Mouse (Mus musculus): Measurements from ENCODE around the gene Wdr91. TPM values are rescaled to one million over a fixed set of nuclear protein-coding genes. Genes with fewer than 3 reads are reported as not detected.

The Wdr91 gene
- polyA plus RNA-seq (2012; ENCODE audit: insufficient read depth, insufficient read length, missing spikeins) = 85.3 and 90.3 TPM in 2 replicates

DNA sequence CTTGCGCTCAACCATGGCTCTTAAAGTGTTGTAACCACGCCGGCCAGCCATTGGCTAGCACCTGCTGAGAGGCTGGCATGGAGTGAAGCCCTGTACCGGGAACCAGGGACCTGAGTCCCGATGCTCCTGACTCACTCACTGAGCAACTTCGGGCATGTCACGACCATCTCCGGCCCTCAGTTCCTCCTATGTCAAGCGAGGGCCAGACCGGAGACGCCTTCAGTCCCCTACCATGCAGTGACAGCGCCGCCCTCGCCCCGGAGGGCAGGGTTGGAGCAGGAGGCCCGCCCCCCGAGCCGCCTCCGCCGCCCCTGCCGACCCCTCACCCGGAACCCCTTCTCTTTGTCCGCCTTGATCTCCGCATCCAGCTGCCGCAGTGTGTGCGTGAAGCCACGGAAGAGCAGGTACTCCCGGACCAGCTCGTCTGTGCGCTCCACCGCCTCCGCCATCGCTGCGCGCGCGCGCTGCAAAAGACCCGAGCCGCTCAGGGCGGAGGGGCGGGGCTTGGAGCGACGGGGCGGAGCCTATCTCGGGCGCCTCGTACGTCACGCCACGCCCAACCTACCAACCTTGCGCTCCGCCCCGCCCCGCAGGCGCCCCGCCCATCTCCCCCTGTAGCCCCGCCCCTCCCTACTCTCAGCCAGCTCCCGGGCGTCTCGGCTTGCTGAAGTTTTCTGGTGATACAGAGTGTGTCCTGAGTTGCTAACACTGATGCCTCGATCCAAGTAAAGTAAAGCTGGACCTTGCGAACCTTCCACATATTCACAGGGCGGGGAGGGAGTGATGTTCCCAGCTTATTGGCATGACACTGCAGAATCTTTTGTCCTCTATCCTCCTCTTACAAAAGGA, at the start of gene Wdr91:
Gene Wdr91 (minus strand): TSS at position 506 of the 849 bp plus-strand sequence.
- H3K4me3 ChIP-seq (ENCODE audit: insufficient read depth, low read length) = peak within 1 kb of the TSS; percentile 71
- peaks cover 27% of the 10 kb centered on the region for H3K4me1 ChIP-seq (ENCODE audit: control insufficient read depth, insufficient read depth, low read length)
- TF ChIP-seq CTCF (IDR thresholded peaks at IDR 0.05; ENCODE audit: low read depth, low read length) (no peak), POLR2A (IDR thresholded peaks at IDR 0.05; ENCODE audit: borderline replicate concordance, low read depth, low read length) (peak; percentile 46; the same call in 1 of the 2 replicates)
- H3K27ac ChIP-seq (ENCODE audit: insufficient read depth, low read depth, low read length) = peak within 1 kb of the TSS; percentile 84

DNA sequence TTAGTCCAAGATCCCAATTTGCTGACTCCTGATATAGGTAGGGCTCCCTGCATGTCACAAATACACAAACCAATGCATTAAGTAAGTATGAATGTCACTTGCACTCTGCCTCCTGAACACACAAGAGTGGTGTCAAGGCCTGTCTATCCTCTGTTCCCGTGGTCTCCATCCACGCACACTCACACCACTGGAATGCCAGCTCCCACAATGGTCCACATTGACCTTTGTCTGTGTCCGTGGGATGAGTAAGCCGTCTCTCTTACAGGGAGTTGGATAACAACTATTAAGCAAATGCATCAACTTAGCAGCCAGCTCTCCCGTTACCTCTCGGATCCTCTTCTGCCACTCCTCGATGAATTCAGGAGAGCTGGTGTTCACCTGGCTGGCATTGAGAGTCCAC, 48.5 kb upstream of the Wdr91 start:
- Histone ChIP-seq H3K4me1 (ENCODE audit: control insufficient read depth, insufficient read depth, low read length) (no peaks in the 10 kb centered on the region), H3K4me3 (ENCODE audit: insufficient read depth, low read length) (no peak overlapping the region), H3K27ac (ENCODE audit: insufficient read depth, low read depth, low read length) (no peak overlapping the region)
- TF ChIP-seq POLR2A (IDR thresholded peaks at IDR 0.05; ENCODE audit: borderline replicate concordance, low read depth, low read length) = no peak
- TF ChIP-seq CTCF (IDR thresholded peaks at IDR 0.05; ENCODE audit: low read depth, low read length) = no peak

DNA sequence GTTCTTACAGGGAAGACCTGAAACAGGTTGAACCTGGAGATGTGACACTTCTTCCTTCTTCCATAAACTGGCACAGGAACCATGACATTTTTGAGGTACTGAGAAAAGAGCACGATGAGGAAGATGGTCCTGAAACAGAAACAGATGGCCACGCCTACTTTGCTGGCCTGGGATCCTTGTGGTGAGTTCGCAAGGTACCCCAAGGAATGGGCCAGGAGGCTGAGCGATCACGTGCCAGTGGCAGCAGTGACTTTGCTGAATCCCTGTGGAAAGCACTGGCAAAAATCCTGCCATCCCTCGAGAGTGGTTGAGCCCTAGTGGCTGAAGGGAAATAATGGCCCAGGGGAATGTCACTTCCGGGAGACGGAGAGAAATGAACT, 45.2 kb upstream of the Wdr91 start:
- Histone ChIP-seq H3K4me3 (ENCODE audit: insufficient read depth, low read length) (peak overlapping the region; percentile 20), H3K4me1 (ENCODE audit: control insufficient read depth, insufficient read depth, low read length) (peaks cover 10% of the 10 kb centered on the region; the same call in 1 of the 2 replicates), H3K27ac (ENCODE audit: insufficient read depth, low read depth, low read length) (no peak overlapping the region)
- TF ChIP-seq CTCF (IDR thresholded peaks at IDR 0.05; ENCODE audit: low read depth, low read length) = no peak

DNA sequence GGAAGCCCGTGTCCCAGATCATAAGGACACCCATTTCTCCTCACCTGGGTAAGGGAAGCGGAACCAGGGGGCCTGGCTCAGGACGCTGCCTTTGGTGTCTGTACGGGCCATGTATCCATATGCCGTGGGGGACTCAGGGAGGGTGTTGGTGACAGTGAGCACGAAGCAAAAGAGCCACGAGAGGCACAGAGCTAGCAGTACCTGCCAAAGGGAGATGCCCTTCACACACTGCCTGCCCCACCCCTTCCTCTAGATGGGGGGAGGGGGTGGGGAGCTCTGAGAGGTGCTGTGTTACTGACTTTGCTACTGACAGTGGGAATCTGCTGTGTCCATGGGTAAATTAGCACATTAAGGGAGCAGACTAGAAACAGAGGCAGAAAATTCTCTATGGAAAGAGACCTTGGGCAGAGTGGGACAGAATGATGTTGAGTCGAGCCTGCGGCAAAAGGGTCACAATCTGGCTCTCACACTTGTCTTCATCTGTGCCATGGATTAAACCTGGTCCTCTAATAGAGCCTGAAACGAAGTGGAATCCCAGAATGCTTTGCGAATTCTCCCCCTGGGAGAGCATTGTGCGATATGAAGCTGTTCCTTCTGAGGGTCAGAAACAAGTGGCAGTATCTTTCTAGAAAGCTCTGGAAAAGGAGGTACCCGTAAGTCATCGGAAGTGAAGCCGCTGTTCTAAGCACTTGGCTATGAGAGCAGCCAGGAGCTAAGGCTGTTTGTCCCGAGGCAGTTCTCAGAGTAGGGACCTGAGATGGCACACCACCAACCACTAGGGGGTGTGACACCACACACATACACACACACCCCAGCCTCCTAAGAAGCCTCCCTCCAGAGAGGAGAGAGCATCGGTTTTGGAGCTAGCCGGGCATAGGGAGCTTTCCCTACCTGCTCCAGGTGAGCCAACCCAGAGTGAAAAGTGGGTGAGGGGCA, 44.5 kb upstream of the Wdr91 start:
- Histone ChIP-seq H3K27ac (ENCODE audit: insufficient read depth, low read depth, low read length) (no peak overlapping the region), H3K4me1 (ENCODE audit: control insufficient read depth, insufficient read depth, low read length) (peaks cover 10% of the 10 kb centered on the region; the same call in 1 of the 2 replicates), H3K4me3 (ENCODE audit: insufficient read depth, low read length) (peak overlapping the region; percentile 20)
- TF ChIP-seq POLR2A (IDR thresholded peaks at IDR 0.05; ENCODE audit: borderline replicate concordance, low read depth, low read length) = no peak
- peak; percentile 59 for TF ChIP-seq CTCF (IDR thresholded peaks at IDR 0.05; ENCODE audit: low read depth, low read length)

DNA sequence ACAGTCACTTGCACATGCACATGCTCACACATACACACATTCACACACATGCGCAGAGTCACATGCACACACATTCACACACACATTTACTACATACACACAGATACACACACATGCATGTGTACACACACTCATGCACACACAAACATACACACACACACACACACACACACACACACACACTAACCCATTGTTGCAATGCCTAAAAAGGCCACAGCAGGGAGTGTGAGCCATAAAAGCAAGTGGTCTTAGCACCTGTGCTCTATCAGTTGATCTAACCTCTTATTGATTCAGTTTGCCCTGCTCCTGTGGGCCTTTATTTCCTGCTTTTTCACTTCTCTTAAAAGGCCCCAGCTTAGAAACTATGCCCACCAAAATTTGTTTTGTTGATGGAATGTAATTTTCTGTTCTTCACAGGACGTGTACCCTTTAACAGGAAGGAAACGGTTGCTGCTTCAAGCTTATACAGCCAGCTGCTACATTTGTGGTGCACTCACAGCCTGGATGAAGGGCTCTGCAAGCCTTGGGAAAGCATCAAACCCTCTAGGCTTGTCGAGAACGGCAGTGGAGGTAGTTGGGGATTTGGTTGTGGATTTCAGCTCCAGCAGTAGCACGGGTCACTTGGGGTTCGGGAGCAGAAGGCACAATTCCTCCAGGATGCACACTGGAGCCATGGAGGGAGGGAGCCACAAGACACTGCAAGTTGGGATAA, 41.4 kb upstream of the Wdr91 start:
- Histone ChIP-seq H3K4me1 (ENCODE audit: control insufficient read depth, insufficient read depth, low read length) (peaks cover 10% of the 10 kb centered on the region; the same call in 1 of the 2 replicates), H3K27ac (ENCODE audit: insufficient read depth, low read depth, low read length) (no peak overlapping the region), H3K4me3 (ENCODE audit: insufficient read depth, low read length) (no peak overlapping the region)
- no peak for TF ChIP-seq POLR2A (IDR thresholded peaks at IDR 0.05; ENCODE audit: borderline replicate concordance, low read depth, low read length)
- no peak for TF ChIP-seq CTCF (IDR thresholded peaks at IDR 0.05; ENCODE audit: low read depth, low read length)

DNA sequence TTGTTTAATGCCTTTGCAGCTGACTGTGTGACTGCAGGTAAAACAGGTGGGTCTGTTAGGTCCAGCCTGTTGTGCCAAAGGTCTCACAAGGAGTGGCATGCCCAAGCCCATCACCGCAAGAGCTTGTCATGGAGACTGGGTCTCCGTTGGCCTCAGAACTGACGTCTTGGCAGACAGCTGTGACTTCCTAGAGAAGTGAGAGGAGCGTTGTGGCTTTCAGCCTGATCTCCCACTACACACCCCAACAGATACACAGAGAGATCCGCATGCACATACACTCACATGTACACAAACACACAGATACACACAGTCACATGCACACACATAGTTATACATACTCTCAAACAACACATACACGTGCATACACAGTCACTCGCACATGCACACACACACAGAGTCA, 40.8 kb upstream of the Wdr91 start:
- no peak for TF ChIP-seq CTCF (IDR thresholded peaks at IDR 0.05; ENCODE audit: low read depth, low read length)
- TF ChIP-seq POLR2A (IDR thresholded peaks at IDR 0.05; ENCODE audit: borderline replicate concordance, low read depth, low read length) = no peak
- Histone ChIP-seq H3K27ac (ENCODE audit: insufficient read depth, low read depth, low read length) (no peak overlapping the region), H3K4me1 (ENCODE audit: control insufficient read depth, insufficient read depth, low read length) (peaks cover 11% of the 10 kb centered on the region), H3K4me3 (ENCODE audit: insufficient read depth, low read length) (no peak overlapping the region)

DNA sequence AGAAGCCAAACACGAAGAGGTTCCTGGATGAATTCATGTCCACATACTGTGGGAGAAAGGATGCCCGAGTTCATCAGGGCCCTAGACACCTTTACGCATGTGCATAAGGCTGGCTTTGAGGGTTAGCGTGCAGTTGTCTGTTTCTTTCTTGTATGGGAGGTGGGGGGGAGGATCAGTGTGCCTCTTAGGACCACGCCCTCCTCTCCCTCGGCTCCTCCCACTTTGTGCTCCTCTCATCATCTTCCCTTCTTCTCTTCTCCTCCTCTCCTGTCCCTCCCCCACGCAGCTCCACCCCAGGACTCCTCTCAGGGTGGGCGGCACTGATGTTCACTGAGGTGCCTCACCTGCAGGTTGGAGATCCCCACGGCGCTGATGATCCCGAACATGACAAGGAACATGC, 37.8 kb upstream of the Wdr91 start:
- Histone ChIP-seq H3K27ac (ENCODE audit: insufficient read depth, low read depth, low read length) (no peak overlapping the region), H3K4me1 (ENCODE audit: control insufficient read depth, insufficient read depth, low read length) (peaks cover 29% of the 10 kb centered on the region)
- TF ChIP-seq POLR2A (IDR thresholded peaks at IDR 0.05; ENCODE audit: borderline replicate concordance, low read depth, low read length) (no peak), CTCF (IDR thresholded peaks at IDR 0.05; ENCODE audit: low read depth, low read length) (no peak)

DNA sequence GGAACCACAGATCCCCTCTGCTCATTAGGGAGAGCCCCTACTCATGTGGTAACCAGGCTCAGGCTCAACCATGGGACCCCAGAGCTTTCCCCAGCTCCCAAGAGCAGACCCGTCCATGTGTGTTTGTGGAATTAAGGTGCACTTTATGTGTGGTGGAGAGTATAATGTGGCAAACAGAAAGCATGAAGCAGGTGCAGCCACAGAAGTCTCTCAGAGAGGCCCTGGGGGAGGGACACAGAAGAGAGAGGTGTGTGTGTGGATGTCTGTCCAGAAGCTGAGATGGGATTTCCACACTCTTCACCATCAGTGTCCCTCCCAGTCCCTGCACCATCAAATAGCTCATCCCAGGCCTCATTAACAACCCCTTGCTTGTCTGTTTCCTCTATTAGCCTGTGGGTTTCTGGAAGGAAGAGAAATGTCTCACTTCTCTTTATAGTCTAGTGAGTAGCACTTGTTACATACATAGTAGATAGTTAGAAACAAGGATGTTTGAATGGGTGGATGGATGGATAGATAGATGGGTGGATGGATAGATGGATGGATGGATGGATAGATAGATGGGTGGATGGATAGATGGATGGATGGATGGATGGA, 35.9 kb upstream of the Wdr91 start:
- Histone ChIP-seq H3K4me1 (ENCODE audit: control insufficient read depth, insufficient read depth, low read length) (peaks cover 19% of the 10 kb centered on the region), H3K4me3 (ENCODE audit: insufficient read depth, low read length) (no peak overlapping the region), H3K27ac (ENCODE audit: insufficient read depth, low read depth, low read length) (no peak overlapping the region)
- TF ChIP-seq POLR2A (IDR thresholded peaks at IDR 0.05; ENCODE audit: borderline replicate concordance, low read depth, low read length) (no peak), CTCF (IDR thresholded peaks at IDR 0.05; ENCODE audit: low read depth, low read length) (no peak)

More for the DNA sequence above, 37.8 kb upstream of the Wdr91 start:
- no peak overlapping the region for H3K4me3 ChIP-seq (ENCODE audit: insufficient read depth, low read length)

DNA sequence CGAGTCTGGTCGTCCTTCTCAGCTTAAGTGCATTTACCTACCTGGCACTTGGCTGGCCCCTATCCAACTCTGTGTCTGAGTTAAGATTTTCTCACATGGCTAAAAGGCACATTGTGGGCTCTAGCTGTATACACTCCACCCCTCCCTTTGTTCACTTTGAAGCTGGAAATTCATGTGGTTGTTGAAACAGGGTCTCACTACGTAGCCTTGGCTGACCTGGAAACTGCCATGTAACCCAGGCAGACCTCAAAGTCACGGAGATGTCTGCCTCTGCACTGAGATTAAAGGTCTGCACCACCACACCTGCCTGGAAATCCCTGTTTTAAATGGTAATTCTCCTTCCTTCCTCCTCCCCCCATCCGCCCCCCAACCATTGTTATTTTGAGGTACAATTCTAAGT, 32.8 kb upstream of the Wdr91 start:
- no peak overlapping the region for H3K4me3 ChIP-seq (ENCODE audit: insufficient read depth, low read length)
- H3K4me1 ChIP-seq (ENCODE audit: control insufficient read depth, insufficient read depth, low read length) = peaks cover 29% of the 10 kb centered on the region
- H3K27ac ChIP-seq (ENCODE audit: insufficient read depth, low read depth, low read length) = no peak overlapping the region
- TF ChIP-seq POLR2A (IDR thresholded peaks at IDR 0.05; ENCODE audit: borderline replicate concordance, low read depth, low read length) (no peak), CTCF (IDR thresholded peaks at IDR 0.05; ENCODE audit: low read depth, low read length) (no peak)

All from bone marrow macrophage, adult 2 months (primary cell).